Mouse (Mus musculus) hindbrain, embryonic 12.5 days (tissue): ENCODE measurements around the gene Foxl1. TPM values are rescaled to one million over a fixed set of nuclear protein-coding genes. Genes with fewer than 3 reads are reported as not detected.
A peak's percentile ranks its signal among the peaks of the same experiment; 100 is the strongest.

Source experiments
- ATAC-seq: fragments of 200-750 bp; cut with Nextera tagmentation; 2 replicates; pipeline ENCODE4 v1.8.0; 2017; ENCODE audit warnings: moderate TSS enrichment; ENCODE audit not compliant: low FRiP score
- H3K27ac ChIP-seq: fragments of 300-500 bp; sonication (generic); 2 replicates; pipeline ENCODE4 v1.5.1; 2016; ENCODE audit warnings: mild to moderate bottlenecking
- H3K27me3 ChIP-seq: fragments of 300-500 bp; sonication (generic); 2 replicates; pipeline ENCODE4 v1.6.1; 2016; ENCODE audit warnings: mild to moderate bottlenecking
- H3K36me3 ChIP-seq: fragments of 300-500 bp; sonication (generic); 2 replicates; pipeline ENCODE4 v1.6.1; 2016; ENCODE audit warnings: mild to moderate bottlenecking
- H3K4me1 ChIP-seq: fragments of 300-500 bp; sonication (generic); 2 replicates; pipeline ENCODE4 v1.6.1; 2016
- H3K4me2 ChIP-seq: fragments of 300-500 bp; sonication (generic); replicated peaks from 2 replicates; pipeline ENCODE4 v1.6.1; 2016; ENCODE audit warnings: mild to moderate bottlenecking
- H3K4me3 ChIP-seq: fragments of 300-500 bp; sonication (generic); 2 replicates; pipeline ENCODE4 v1.5.1; 2016; ENCODE audit warnings: mild to moderate bottlenecking
- H3K9ac ChIP-seq: fragments of 300-500 bp; sonication (generic); 2 replicates; pipeline ENCODE4 v1.6.1; 2016; ENCODE audit warnings: mild to moderate bottlenecking, moderate library complexity
- H3K9me3 ChIP-seq: fragments of 300-500 bp; sonication (generic); replicated peaks from 2 replicates; pipeline ENCODE4 v1.6.1; 2016; ENCODE audit warnings: mild to moderate bottlenecking
- WGBS: fragments of 180-500 bp; shearing (Covaris S2); methylation state at CpG from one replicate; pipeline ENCODE4 v1.1.7; 2016; 5-methylcytosine and 5-hydroxymethylcytosine counted together
- polyA plus RNA-seq: library from polyadenylated mRNA; unstranded; fragments of >200 nt; fragmentation: Nextera tagmentation; extraction: Ambion mirVana; gene quantifications from 2 replicates; pipeline ENCODE4 v1.2.1, GENCODE M21; 2016

Foxl1 gene
- polyA plus RNA-seq, 1 experiment from 2014 or later = 1.8 TPM

DNA sequence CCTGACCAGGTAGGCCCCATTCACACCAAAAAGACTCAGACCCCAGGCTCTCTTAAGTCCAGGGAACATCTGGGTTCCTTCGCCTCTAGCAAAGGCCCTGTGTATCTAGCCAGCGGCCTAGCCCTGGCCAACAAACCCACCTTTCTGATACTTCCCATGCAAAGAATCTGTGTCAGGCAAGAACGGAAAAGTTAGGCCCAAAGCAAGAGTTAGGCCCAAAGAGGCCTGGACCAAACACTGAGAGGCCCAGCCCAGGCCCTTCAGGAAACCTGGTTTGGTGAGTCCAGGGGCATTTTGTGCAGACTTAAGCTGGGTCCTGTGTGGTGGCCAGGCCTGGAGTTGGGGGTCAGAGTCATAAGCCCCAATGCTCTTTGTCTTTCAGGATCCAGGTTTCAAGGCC is 42.2 kb upstream of the Foxl1 start:
- H3K4me1 ChIP-seq = peaks cover 27% of the 10 kb centered on the region
- 19% methylated on average over 3 of the region's 3 CpGs for WGBS
- no peak for ATAC-seq
- no peak overlapping the region for H3K9ac ChIP-seq
- no peak overlapping the region for H3K27ac ChIP-seq
- no peak overlapping the region for H3K4me3 ChIP-seq
- no peaks in the 10 kb centered on the region for H3K9me3 ChIP-seq
- peaks cover 99% of the 10 kb centered on the region for H3K27me3 ChIP-seq
- no peaks in the 10 kb centered on the region for H3K36me3 ChIP-seq
- H3K4me2 ChIP-seq = 0 out of 2 replicates have a peak overlapping the region, but pooled peaks have one; percentile 82

DNA sequence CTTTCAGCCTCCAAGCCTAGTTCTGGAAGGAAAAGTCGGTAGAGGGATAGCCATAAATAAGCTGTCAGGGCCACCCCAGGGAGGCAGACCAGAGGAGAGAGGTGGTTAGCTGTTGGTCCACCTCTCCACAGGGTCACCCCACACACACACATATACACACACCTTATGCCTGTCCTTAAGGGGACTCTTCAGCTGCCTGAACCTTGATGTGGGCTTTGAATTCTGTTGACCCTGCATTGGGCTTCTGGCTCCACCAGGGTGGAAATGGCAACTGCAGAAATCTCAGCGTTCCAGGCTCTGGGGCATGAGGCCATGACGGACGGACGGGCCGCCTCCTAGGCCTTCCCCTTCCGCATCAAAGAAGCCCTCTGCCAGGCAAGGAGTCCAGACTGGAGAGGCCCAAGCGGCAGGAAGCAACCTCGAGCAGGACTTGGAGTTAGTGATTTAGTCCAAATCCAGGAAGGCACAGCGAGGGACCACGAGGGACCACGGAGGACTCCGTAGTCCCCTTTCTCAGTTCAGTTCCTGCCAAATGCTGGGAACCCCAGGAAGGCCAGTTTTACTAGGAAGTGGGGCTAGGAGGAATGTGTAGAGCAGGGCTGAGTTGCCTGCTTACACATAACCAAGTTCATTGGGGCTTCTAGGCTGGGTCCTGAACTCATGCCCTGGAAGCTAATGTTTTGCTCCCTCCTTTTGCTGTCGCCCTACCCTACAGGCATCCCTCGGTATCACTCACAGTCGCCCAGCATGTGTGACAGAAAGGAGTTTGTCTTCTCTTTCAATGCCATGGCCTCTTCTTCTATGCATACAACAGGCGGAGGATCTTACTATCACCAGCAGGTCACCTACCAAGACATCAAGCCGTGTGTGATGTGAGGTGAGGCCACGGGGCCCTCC is 41.5 kb upstream of the Foxl1 start:
- 6% methylated on average over 19 of the region's 19 CpGs for WGBS
- Histone ChIP-seq H3K4me1 (peaks cover 27% of the 10 kb centered on the region), H3K27me3 (peaks cover 99% of the 10 kb centered on the region), H3K36me3 (no peaks in the 10 kb centered on the region), H3K9me3 (no peaks in the 10 kb centered on the region), H3K27ac (no peak overlapping the region), H3K9ac (no peak overlapping the region), H3K4me3 (no peak overlapping the region), H3K4me2 (no peak overlapping the region)
- no peak for ATAC-seq

DNA sequence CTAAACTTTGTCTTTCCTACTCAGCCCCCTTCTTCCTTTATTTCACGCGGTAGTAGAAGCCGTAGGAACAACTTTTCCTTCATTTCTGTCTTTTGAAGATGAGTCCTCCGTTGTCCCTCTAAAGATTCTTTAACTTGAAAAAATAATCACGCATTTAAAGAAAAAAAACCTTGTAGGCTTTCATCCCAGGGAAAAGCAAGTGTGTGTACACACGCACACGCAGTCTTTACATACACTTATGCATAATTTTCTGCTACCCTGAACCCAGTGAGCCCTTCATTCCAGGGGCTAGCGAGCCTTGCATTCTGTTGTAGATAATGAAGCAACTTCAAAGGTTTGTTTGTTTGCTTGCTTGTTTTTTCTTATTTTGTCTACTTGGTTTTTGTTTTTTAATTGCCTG is 39.5 kb upstream of the Foxl1 start:
- Histone ChIP-seq H3K9ac (no peak overlapping the region), H3K4me1 (peaks cover 19% of the 10 kb centered on the region), H3K9me3 (no peaks in the 10 kb centered on the region), H3K27ac (no peak overlapping the region), H3K4me3 (no peak overlapping the region), H3K4me2 (no peak overlapping the region), H3K36me3 (no peaks in the 10 kb centered on the region), H3K27me3 (peaks cover 99% of the 10 kb centered on the region)
- no peak for ATAC-seq
- WGBS = 3% methylated on average over 8 of the region's 8 CpGs

DNA sequence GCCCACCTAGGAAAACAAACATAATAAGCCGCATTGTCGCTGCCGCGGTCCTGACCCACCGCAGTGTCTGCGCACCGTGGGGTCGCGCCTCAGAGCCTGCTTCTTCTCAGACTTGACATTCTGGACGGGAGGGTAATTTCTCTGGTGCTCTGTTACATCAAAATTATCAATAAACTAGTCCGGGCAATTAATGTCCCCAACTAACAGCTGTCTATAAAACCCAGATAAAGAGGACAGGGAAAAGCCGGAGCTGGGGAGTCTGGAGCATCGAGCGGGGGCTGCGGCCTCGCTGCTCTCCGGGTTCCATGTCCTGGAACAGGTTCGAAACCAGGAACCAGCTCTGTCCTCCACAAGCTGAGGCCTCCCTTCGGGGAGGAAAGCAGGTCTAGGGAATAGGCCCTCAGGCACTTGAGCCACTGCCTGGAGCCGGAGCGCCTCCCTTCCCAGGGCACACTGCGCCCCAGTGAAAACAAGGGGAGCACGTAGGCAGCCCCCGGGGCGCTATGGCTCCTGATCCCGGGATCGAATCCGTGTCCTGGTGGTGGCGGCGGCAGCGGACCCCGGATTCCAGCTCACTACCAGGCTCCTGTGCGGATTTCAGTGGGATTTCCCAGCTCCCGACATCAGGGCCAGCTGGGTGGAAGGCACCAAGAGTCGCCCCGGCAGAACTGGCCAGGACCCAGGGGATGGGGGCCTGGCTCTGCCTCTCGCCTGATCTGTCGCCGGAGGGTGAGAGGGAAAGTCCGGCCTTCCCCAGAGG is 38.7 kb upstream of the Foxl1 start:
- Histone ChIP-seq H3K4me2 (no peak overlapping the region), H3K9me3 (no peaks in the 10 kb centered on the region), H3K27ac (no peak overlapping the region), H3K4me3 (no peak overlapping the region), H3K27me3 (peaks cover 98% of the 10 kb centered on the region), H3K9ac (no peak overlapping the region), H3K36me3 (no peaks in the 10 kb centered on the region), H3K4me1 (peaks cover 11% of the 10 kb centered on the region)
- no peak for ATAC-seq
- 2% methylated on average over 40 of the region's 40 CpGs for WGBS

DNA sequence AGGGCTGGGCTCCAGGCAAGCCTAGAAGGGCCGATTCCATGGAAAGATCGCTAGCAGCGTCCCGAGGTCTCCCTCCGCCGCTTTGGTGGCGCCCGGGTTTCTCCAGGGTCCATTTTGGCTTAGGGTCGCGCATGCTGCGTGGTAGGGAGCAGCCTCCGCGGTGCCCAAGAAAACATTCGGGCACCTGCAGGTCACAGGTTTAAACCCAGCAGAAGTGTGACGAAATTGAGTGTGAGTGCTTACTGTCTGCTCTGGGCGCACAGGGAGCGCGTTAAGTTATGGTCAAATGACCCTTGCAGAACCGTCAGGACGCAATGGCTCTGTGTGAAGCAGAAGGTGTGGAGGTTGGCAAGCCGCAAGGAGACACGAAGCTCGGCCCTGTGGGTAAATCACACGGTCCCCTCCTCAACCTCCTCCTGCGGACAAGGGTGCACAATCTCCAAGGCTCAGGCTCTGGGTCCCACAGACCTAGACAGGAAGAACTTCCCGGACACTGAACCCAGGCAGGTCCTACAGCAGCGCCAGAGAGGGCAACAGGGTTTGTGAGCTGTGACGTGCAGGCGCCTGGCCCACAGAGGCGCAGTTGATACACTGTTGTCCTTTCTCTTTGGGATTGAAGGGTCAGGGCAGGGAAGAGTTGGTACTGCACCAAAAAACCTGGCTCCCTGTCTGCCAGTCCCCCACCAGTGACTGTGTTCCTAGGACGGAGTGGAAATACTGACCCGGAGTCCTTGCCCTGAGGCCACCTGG is 37.9 kb upstream of the Foxl1 start:
- Histone ChIP-seq H3K4me1 (peaks cover 3% of the 10 kb centered on the region), H3K9me3 (no peaks in the 10 kb centered on the region), H3K36me3 (no peaks in the 10 kb centered on the region), H3K4me3 (no peak overlapping the region), H3K4me2 (no peak overlapping the region), H3K9ac (no peak overlapping the region), H3K27me3 (peaks cover 95% of the 10 kb centered on the region), H3K27ac (no peak overlapping the region)
- no peak for ATAC-seq
- 4% methylated on average over 32 of the region's 32 CpGs for WGBS

DNA sequence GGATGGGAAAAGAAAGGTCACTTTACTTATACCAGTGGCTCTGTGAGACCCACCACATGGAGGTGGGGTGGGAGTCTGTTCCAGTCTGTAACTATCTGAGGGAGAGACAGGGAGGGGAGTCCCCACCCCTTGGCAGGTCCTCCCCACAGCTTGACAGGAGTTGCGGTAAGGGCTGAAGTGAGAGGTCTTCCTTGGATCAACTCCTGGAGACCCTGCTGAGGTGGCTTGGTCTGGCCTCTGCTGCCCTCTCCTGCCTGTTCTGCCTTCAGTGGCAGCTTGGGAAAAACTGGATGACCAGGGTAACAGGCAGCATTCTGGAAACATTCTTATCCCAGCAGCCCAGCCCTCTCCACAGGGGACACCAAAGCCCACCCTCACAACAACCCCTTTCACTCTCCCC is 37.0 kb upstream of the Foxl1 start:
- Histone ChIP-seq H3K27me3 (peaks cover 86% of the 10 kb centered on the region), H3K9me3 (no peaks in the 10 kb centered on the region), H3K4me2 (no peak overlapping the region), H3K4me3 (no peak overlapping the region), H3K4me1 (no peaks in the 10 kb centered on the region), H3K9ac (no peak overlapping the region), H3K36me3 (no peaks in the 10 kb centered on the region), H3K27ac (no peak overlapping the region)
- 0% methylated on average over 1 of the region's 1 CpGs for WGBS
- no peak for ATAC-seq

DNA sequence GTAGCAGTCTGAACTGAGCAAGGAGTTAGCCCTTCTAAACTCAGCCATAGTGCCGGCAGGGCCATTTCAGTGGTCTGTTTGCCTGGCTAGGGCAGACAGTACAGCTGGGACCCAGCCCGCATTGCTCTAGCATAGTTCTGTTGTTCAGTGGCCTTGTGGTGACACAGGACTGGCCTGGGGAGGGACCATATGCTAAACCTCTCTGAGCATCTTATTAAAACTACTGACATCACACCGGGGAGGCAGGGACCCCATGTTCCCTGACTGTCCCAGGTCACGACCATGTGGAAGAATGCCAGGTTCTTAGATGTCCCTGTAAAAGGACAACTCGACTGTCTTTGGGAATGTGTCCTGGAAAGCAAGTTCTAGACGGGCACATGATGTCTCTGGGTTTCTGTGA is 35.6 kb upstream of the Foxl1 start:
- Histone ChIP-seq H3K36me3 (peaks cover 10% of the 10 kb centered on the region), H3K4me1 (no peaks in the 10 kb centered on the region), H3K27me3 (peaks cover 72% of the 10 kb centered on the region), H3K9ac (no peak overlapping the region), H3K9me3 (no peaks in the 10 kb centered on the region), H3K4me2 (no peak overlapping the region), H3K27ac (no peak overlapping the region), H3K4me3 (no peak overlapping the region)
- peak; percentile 24; the same call in 1 of the 2 replicates for ATAC-seq
- 28% methylated on average over 6 of the region's 6 CpGs for WGBS

DNA sequence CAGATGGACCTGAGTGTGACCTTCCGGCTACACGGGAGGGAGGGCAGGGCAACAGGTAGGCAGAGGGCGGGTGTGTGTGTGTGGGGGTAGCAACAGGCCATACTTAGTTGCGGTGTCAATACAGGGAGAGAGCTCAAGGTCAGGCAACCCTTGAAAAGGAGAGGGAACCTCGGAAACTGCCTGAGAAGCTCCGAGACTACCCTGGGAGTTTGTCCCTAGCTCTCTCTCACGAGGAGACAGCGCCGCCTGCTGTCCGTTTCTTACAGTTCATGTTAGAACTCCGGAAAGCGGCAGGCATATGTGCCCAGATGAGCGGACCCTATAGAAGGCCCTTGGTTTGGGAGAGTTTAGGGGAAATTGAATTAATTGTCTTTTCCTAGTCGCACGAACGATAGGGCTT is 35.1 kb upstream of the Foxl1 start:
- ATAC-seq = peak; percentile 46; the same call in 1 of the 2 replicates
- H3K36me3 ChIP-seq = peaks cover 15% of the 10 kb centered on the region
- no peak overlapping the region for H3K4me2 ChIP-seq
- no peaks in the 10 kb centered on the region for H3K9me3 ChIP-seq
- WGBS = 5% methylated on average over 16 of the region's 16 CpGs
- H3K9ac ChIP-seq = no peak overlapping the region
- H3K27me3 ChIP-seq = peaks cover 67% of the 10 kb centered on the region
- H3K27ac ChIP-seq = no peak overlapping the region
- H3K4me3 ChIP-seq = no peak overlapping the region
- no peaks in the 10 kb centered on the region for H3K4me1 ChIP-seq

DNA sequence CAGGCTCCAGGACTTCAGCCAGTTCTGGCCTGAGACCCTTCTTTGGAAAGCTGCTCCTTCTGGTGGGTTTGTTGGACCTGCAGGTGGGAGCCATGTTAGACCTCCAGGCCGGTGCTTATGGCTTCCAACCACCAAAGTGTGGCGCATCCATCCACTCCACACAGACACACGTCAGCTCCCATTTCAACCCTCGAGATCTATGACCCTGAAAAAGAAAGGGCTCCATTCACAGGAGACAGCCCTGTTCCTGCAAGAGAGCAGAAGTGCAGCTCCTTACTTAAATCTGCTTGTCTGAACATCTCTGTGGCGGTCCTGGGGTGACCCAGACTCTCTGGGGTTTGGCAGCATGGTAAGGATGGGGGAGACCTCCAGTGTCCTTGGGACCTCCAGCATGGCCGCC is 34.2 kb upstream of the Foxl1 start:
- Histone ChIP-seq H3K27ac (no peak overlapping the region), H3K4me2 (no peak overlapping the region), H3K4me1 (no peaks in the 10 kb centered on the region), H3K9ac (no peak overlapping the region), H3K4me3 (no peak overlapping the region), H3K36me3 (peaks cover 23% of the 10 kb centered on the region), H3K9me3 (no peaks in the 10 kb centered on the region), H3K27me3 (peaks cover 59% of the 10 kb centered on the region)
- no peak for ATAC-seq
- WGBS = 60% methylated on average over 6 of the region's 6 CpGs

DNA sequence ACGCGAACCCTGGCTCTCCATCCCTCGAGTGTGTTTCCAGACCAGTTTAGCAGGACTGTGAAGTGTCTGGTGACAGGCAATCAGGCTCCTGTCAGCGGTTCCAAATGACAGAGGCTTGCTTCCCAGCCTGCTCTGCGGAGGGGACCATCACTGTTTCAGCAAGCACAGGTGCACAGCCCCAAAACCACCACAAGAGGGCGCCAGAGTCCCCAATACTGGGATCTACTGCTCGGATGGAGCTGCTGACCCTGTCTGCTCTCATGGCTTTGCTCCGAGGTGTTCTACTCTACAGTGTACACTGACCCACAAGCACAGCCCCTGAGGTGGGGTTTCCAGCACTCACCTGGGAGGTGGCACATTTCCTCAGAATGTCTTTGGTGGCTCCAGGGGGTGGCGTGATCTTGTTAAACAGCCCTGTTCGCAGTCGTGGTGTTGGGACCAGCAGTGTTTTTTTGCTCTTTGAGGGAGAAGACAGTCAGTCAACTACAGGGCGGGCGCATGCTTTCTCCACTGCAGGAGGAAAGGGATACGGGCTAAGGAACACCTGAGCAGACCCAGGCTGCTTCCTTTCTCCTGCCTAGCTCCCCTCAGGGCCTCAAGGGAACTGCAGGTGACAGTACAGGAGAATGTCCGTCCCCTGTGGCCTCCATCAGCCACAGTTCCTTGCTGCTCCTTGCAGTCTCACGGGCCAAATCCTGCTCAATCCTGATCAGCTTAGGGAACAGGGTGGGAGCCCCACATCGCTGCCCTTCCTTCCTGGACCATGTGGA is 23.5 kb upstream of the Foxl1 start:
- Histone ChIP-seq H3K9me3 (no peaks in the 10 kb centered on the region), H3K4me1 (peaks cover 20% of the 10 kb centered on the region), H3K27ac (no peak overlapping the region), H3K4me3 (no peak overlapping the region), H3K9ac (no peak overlapping the region), H3K27me3 (no peaks in the 10 kb centered on the region), H3K4me2 (no peak overlapping the region), H3K36me3 (peaks cover 58% of the 10 kb centered on the region)
- ATAC-seq = no peak
- WGBS = 56% methylated on average over 17 of the region's 17 CpGs

DNA sequence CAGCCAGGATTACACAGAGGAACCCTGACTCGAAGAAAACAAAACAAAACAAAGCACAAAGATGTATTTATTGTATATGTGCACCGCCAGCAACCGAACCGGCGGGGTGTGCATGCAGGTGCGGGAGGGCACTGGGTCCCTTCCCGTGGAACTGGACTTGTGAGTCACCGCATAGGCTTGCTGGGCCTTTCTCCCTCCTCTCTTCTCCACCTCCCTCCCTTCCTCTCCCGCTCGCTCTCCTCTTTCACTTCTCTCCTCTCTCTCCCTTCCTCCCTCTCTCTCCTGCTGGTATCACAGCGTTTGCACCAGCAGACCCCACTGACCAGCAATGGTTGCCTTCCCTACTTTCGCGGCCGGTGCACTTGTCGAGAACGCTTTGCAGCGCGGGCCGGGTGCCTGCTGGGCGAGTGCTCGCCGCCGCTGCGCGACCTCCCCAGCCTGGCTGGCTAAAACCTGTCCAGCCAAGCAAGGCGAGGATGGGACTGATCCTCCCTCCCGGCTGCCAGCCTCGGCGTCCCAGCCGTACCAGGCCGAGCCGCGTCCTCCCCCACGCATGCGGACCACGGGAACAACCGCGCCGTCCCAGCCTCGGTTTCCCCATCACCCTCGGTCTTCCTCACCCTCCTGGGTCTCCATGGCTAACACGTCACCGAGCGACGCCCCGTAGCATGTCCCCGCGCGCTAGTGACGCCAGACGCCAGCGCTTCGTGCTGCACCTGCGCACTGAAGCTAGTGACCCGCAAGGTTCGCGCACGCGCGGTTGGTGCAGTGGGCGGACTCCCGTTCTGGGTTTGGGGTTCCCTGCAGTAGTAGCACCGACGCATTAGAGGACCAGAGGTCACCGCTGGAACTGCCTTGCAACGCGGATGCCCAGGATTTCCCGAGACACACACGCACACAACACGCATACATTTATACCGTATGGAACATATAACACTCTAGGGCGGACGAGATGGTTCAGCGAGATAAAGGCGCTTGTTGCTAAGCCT is 19.8 kb upstream of the Foxl1 start, which contains the start of gene Mthfsd:
TSS of gene Mthfsd (minus strand) at position 725 of the 989 bp plus-strand sequence.
- Histone ChIP-seq H3K4me3 (peak within 1 kb of the TSS; percentile 90), H3K9me3 (no peaks in the 10 kb centered on the region), H3K36me3 (peaks cover 23% of the 10 kb centered on the region), H3K4me2 (peak within 1 kb of the TSS; percentile 93), H3K27ac (peak within 1 kb of the TSS; percentile 81), H3K9ac (peak within 1 kb of the TSS; percentile 91), H3K27me3 (peaks cover 31% of the 10 kb centered on the region), H3K4me1 (peaks cover 20% of the 10 kb centered on the region)
- peak; percentile 94 for ATAC-seq
- WGBS = 1% methylated on average over 75 of the region's 75 CpGs
